Mouse (Mus musculus) cerebellum, adult 18-20 months (tissue): ENCODE results near the gene Acvr1.

Source experiments
- DNase-seq, 2 experiments: peaks; one replicate each; pipeline ENCODE4 v3.0.0; 2021

Gene Acvr1

GRCm38 (mm10) chr2:58476956-58477715 lies 89.8 kb downstream of the Acvr1 start:
- DNase-seq, result peak; percentile 89 to 90

GRCm38 (mm10) chr2:58475578-58475977 lies 91.4 kb downstream of the Acvr1 start:
- DNase-seq, result no peak

- no peak for DNase-seq
Measured at GRCm38 (mm10) chr2:58470290-58470689, 96.7 kb downstream of the Acvr1 start.

- DNase-seq, result no peak
Measured at GRCm38 (mm10) chr2:58469816-58470215, 97.1 kb downstream of the Acvr1 start, which contains the start of gene Gm17409. TSS of gene Gm17409 (plus strand) at chr2:58470116.

GRCm38 (mm10) chr2:58458820-58459371 lies 108.1 kb downstream of the Acvr1 start:
- peak; percentile 61 to 69 for DNase-seq

GRCm38 (mm10) chr2:58457488-58457865 lies 109.5 kb downstream of the Acvr1 start:
- DNase-seq, result no peak

- DNase-seq, result no peak
Measured at GRCm38 (mm10) chr2:58456843-58457487, 110.0 kb downstream of the Acvr1 start.

- peak; percentile 31 to 32 for DNase-seq
Measured at GRCm38 (mm10) chr2:58454095-58454865, 112.7 kb downstream of the Acvr1 start.

- DNase-seq, result no peak
Measured at GRCm38 (mm10) chr2:58447001-58447400, 120.0 kb downstream of the Acvr1 start.

- no peak for DNase-seq
Measured at GRCm38 (mm10) chr2:58443163-58443562, 123.8 kb downstream of the Acvr1 start.

GRCm38 (mm10) chr2:58436911-58437310 lies 130.0 kb downstream of the Acvr1 start:
- DNase-seq, result no peak

- no peak for DNase-seq
Measured at GRCm38 (mm10) chr2:58435507-58435906, 131.4 kb downstream of the Acvr1 start.

- DNase-seq, result no peak
Measured at GRCm38 (mm10) chr2:58434438-58434837, 132.5 kb downstream of the Acvr1 start.

GRCm38 (mm10) chr2:58433317-58433716 lies 133.6 kb downstream of the Acvr1 start:
- no peak for DNase-seq

- DNase-seq, result peak in 1 of 2 experiments; percentile 14
Measured at GRCm38 (mm10) chr2:58432211-58432610, 134.7 kb downstream of the Acvr1 start.

- no peak for DNase-seq
Measured at GRCm38 (mm10) chr2:58425436-58426004, 141.4 kb downstream of the Acvr1 start.

- DNase-seq, result no peak
Measured at GRCm38 (mm10) chr2:58423319-58423718, 143.6 kb downstream of the Acvr1 start.

- no peak for DNase-seq
Measured at GRCm38 (mm10) chr2:58419571-58419970, 147.4 kb downstream of the Acvr1 start.

GRCm38 (mm10) chr2:58418109-58418508 lies 148.8 kb downstream of the Acvr1 start:
- DNase-seq, result no peak

GRCm38 (mm10) chr2:58417684-58418083 lies 149.3 kb downstream of the Acvr1 start:
- no peak for DNase-seq

- no peak for DNase-seq
Measured at GRCm38 (mm10) chr2:58415037-58415436, 151.9 kb downstream of the Acvr1 start.

- no peak for DNase-seq
Measured at GRCm38 (mm10) chr2:58408926-58409634, 157.9 kb downstream of the Acvr1 start.
